Mouse (Mus musculus) ES-Bruce4 (cell line): ENCODE data around the gene Ptprm. TPM values are rescaled to one million over a fixed set of nuclear protein-coding genes. Genes with fewer than 3 reads are reported as not detected.

Source experiments
- H3K27ac ChIP-seq: 2 replicates; pipeline ENCODE4 v1.5.1; 2012; ENCODE audit warnings: low read length, inconsistent platforms; ENCODE audit not compliant: insufficient read depth
- H3K27me3 ChIP-seq: 2 replicates; pipeline ENCODE4 v1.6.1; 2012; ENCODE audit warnings: mild to moderate bottlenecking, low read length, inconsistent platforms; ENCODE audit not compliant: control insufficient read depth, poor library complexity, insufficient read depth, severe bottlenecking
- H3K36me3 ChIP-seq: 2 replicates; pipeline ENCODE4 v1.6.1; 2012; ENCODE audit warnings: inconsistent platforms, mild to moderate bottlenecking, low read length, moderate library complexity; ENCODE audit not compliant: control insufficient read depth, poor library complexity, insufficient read depth, severe bottlenecking
- H3K4me1 ChIP-seq: one replicate; pipeline ENCODE4 v1.8.1; 2011; ENCODE audit warnings: low read length; ENCODE audit not compliant: control insufficient read depth, insufficient read depth
- H3K4me3 ChIP-seq: 2 replicates; pipeline ENCODE4 v1.5.1; 2011; ENCODE audit warnings: low read depth, mild to moderate bottlenecking, low read length
- H3K9ac ChIP-seq: 2 replicates; pipeline ENCODE4 v1.6.1; 2012; ENCODE audit warnings: low read depth, mild to moderate bottlenecking, inconsistent platforms; ENCODE audit not compliant: poor library complexity, severe bottlenecking
- H3K9me3 ChIP-seq: replicated peaks from 2 replicates; pipeline ENCODE4 v1.6.1; 2012; ENCODE audit warnings: mild to moderate bottlenecking, low read length, inconsistent platforms; ENCODE audit not compliant: control insufficient read depth, poor library complexity, insufficient read depth, severe bottlenecking
- CTCF ChIP-seq: IDR thresholded peaks from one replicate; pipeline ENCODE4 v1.8.1; 2011; ENCODE audit warnings: low read depth, low read length
- EP300 ChIP-seq: IDR thresholded peaks from 2 replicates; pipeline ENCODE4 v1.6.1; 2011; ENCODE audit warnings: low read depth, low read length; ENCODE audit not compliant: insufficient read depth
- POLR2A ChIP-seq: IDR thresholded peaks from one replicate; pipeline ENCODE4 v1.8.1; 2011; ENCODE audit warnings: low read length; ENCODE audit not compliant: insufficient read depth
- polyA plus RNA-seq: library from polyadenylated mRNA; stranded (reverse); fragments of >200 nt; gene quantifications from 2 replicates; pipeline ENCODE4 v1.2.4, GENCODE M21; 2011; ENCODE audit warnings: low read depth; ENCODE audit not compliant: missing spikeins, insufficient read depth, insufficient read length

Gene Ptprm
- polyA plus RNA-seq, 1 experiment, result 10.8 TPM

DNA sequence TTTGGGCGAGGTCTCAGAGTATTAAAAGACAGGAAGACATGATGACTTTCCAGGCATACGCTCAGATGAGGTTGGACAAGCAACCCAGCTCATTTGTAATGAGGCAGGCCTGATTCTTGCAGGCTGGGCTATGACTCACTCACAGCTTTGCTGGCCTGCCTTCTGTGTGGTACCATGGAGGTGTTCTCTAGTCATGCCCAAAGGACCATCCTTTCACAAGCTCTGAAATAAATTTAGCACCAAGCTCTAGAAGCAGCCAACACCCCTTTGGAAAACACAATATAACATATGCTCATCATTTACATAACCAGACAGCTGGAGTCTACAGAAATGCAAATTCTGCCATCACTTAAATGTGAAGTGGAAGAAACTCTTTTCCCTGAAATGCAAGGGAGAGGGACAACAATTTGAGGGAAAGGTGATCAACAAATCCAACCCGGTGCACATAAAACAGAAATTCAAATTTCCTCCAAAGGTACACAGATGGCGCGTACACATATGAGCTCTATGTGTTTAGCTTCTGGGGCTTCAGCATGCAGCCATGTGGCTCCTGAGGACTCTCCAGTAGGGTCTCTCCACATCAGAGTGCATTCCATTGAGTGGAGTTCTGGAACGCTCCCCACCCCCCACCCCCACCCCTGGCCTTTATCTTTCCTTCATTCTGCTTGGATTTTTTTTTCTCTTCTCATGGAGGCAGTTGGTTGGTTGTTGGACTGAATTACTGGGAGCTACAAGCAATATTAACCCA is 342.2 kb downstream of the Ptprm start:
- H3K27ac ChIP-seq, result no peak overlapping the region
- peaks cover 9% of the 10 kb centered on the region; the same call in 1 of the 2 replicates for H3K9me3 ChIP-seq
- H3K9ac ChIP-seq, result no peak overlapping the region
- H3K4me1 ChIP-seq, result no peaks in the 10 kb centered on the region
- no peaks in the 10 kb centered on the region for H3K27me3 ChIP-seq
- no peaks in the 10 kb centered on the region for H3K36me3 ChIP-seq
- TF ChIP-seq EP300 (no peak), CTCF (no peak), POLR2A (no peak)
- no peak overlapping the region for H3K4me3 ChIP-seq

DNA sequence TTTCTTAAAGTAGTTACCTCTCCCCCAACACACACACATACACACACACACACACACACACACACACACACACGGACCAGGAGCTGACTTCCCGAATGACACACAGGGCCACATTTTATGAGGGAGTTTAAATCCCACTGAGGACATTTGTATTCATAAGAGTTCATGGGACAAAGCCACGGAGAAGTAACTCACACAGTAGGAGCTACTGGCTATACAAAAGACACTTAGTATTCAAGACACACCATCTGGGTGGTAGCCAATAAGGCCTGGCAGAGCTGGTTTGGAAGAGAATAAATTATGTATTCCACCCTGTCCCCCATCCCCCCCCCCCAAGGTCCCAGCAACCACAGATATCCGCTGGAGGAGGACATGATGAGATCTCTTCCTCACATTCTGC is 344.1 kb downstream of the Ptprm start:
- Histone ChIP-seq H3K4me3 (no peak overlapping the region), H3K36me3 (no peaks in the 10 kb centered on the region), H3K9ac (no peak overlapping the region), H3K27ac (no peak overlapping the region), H3K27me3 (no peaks in the 10 kb centered on the region), H3K4me1 (no peaks in the 10 kb centered on the region), H3K9me3 (peaks cover 14% of the 10 kb centered on the region)
- no peak for TF ChIP-seq POLR2A
- no peak for TF ChIP-seq EP300

DNA sequence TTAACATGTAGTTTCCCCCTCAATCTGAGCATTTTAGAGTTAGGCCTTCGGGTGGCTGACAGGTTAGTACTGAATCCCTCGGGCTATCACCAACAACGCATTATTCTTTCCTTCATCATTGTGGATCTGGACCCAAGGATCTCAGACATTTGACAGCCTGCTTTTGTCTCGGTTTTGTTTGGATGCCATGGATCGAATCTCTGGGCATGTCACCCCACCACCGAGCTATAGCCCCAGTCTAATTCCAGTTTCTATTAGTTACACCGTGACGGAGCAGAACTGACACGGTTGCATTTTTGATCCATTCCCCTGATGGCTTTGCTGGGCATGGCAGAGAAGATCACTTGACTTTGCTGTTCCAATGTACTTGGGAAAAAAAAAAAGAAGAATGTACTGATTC is 346.1 kb downstream of the Ptprm start:
- no peaks in the 10 kb centered on the region for H3K4me1 ChIP-seq
- TF ChIP-seq CTCF, result no peak
- no peak for TF ChIP-seq POLR2A
- TF ChIP-seq EP300, result no peak
- H3K36me3 ChIP-seq, result no peaks in the 10 kb centered on the region
- no peaks in the 10 kb centered on the region for H3K27me3 ChIP-seq
- no peak overlapping the region for H3K4me3 ChIP-seq
- peaks cover 14% of the 10 kb centered on the region for H3K9me3 ChIP-seq
- no peak overlapping the region for H3K9ac ChIP-seq
- H3K27ac ChIP-seq, result no peak overlapping the region

DNA sequence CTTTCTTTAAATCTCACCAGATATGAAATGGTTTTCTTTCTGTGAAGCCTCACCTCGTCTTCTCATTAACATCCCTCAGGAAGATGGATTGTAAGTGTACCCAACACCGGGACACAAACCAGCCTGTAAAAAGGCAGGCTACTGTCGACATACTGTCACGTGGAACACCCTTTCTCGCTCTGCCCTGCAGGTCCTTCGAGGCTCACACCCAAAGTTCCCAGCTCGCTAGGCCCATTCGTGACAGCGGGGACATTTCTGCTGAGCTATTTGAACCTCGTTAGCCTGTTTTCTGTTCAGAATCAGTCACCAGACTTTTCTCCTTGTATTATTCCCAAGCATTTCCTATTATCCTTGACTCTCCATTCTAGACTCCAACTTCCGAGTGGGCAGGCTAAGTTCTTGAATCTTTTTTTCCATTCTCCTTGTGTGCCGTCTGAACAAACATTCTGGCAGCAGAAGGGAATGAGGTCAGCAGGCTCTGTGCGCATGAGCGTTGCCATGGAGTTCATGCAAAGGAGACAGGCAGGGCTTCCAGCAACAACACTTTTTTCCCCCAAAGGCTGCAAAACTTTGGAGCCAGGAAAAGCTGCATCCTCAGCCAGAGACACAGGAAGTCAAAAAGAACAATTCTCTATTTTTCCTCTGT is 347.4 kb downstream of the Ptprm start:
- Histone ChIP-seq H3K9me3 (peaks cover 14% of the 10 kb centered on the region), H3K27ac (no peak overlapping the region), H3K27me3 (no peaks in the 10 kb centered on the region), H3K4me3 (no peak overlapping the region), H3K4me1 (no peaks in the 10 kb centered on the region), H3K36me3 (no peaks in the 10 kb centered on the region), H3K9ac (no peak overlapping the region)
- TF ChIP-seq CTCF, result no peak
- TF ChIP-seq EP300, result no peak
- TF ChIP-seq POLR2A, result no peak

DNA sequence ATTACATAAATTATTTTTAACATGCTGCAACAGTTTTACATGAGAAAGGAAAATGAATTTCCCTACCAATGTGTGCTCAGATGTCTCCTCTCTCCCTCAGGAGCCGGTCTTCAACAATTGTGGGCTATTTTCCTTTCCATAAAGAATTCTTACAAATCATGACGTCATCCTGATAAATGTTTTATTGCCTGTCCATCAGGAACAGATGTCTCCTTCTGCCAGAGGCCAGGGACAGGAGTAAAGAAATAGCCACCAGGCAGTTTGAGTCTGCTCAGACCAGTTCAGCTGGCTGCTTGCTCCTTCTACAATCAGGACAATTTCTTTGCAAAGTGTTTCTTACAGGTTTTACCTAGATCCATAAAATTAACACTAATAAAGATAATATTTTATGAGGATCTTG is 357.4 kb downstream of the Ptprm start:
- Histone ChIP-seq H3K27me3 (no peaks in the 10 kb centered on the region), H3K4me1 (no peaks in the 10 kb centered on the region), H3K36me3 (no peaks in the 10 kb centered on the region), H3K27ac (no peak overlapping the region), H3K9me3 (peaks cover 13% of the 10 kb centered on the region), H3K9ac (no peak overlapping the region), H3K4me3 (no peak overlapping the region)
- no peak for TF ChIP-seq POLR2A
- TF ChIP-seq EP300, result no peak
- no peak for TF ChIP-seq CTCF

DNA sequence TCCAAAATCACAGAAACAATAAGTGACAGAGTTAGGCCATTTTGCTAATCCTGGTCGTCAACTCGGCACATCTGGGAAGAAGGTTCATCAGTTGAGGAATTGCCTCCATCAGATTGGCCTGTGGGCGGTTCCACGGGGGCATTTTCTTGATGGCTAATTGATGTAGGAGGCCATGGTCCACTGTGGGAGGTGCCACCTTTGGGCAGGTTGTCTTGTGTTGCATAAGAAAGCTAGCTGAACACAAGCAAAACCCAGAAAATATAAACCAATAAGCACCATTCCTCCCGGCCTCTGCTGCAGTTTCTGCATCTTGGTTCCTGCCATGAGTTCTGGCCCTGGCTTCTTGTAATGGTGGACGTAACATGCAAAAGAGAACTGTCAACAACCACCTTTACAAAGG is 358.2 kb downstream of the Ptprm start:
- Histone ChIP-seq H3K9me3 (peaks cover 13% of the 10 kb centered on the region), H3K27ac (no peak overlapping the region), H3K27me3 (no peaks in the 10 kb centered on the region), H3K4me1 (no peaks in the 10 kb centered on the region), H3K36me3 (no peaks in the 10 kb centered on the region), H3K4me3 (no peak overlapping the region), H3K9ac (no peak overlapping the region)
- TF ChIP-seq POLR2A (no peak), EP300 (no peak), CTCF (no peak)
